In genomic region chr7:29905966-29906681, GRCm38 (mm10) we compare ENCODE assay signal across 7 mouse cellular contexts. TPM values are rescaled to one million over a fixed set of nuclear protein-coding genes. Genes with fewer than 3 reads are reported as not detected.
DNase-seq lines count a peak whose midpoint lies in the region; ATAC-seq and TF ChIP-seq lines count a peak whose summit lies in the region.

Gene Zfp27, minus strand, starts transcription at chr7:29906572.

- no peaks in the 10 kb centered on the region for H3K27me3 ChIP-seq in embryonic facial prominence, embryonic 10.5 days (replicated peaks; ENCODE audit: low read depth, poor library complexity, severe bottlenecking)
- no peaks in the 10 kb centered on the region for H3K27me3 ChIP-seq in intestine, postnatal 0 days (replicated peaks; ENCODE audit: control insufficient read depth, insufficient read depth, low read length)
- no peaks in the 10 kb centered on the region for H3K27me3 ChIP-seq in midbrain, embryonic 12.5 days

- no peaks in the 10 kb centered on the region for H3K9me3 ChIP-seq in embryonic facial prominence, embryonic 10.5 days
- no peaks in the 10 kb centered on the region for H3K9me3 ChIP-seq in intestine, postnatal 0 days (ENCODE audit: control insufficient read depth)
- H3K9me3 ChIP-seq in midbrain, embryonic 12.5 days, result no peaks in the 10 kb centered on the region

- TF ChIP-seq CTCF in intestine, postnatal 0 days (IDR thresholded peaks at IDR 0.05; ENCODE audit: low read depth), result 0 out of 2 replicates have a peak, but pooled peaks have one; percentile 6

- peak; percentile 65 for DNase-seq in adrenal gland, postnatal 14 days
- peak; percentile 92 for DNase-seq in embryonic facial prominence, embryonic 10.5 days (ENCODE audit: low spot score)
- DNase-seq in gonadal fat pad, adult 2 months (ENCODE audit: low read depth), result peak; percentile 71
- peak; percentile 86 for DNase-seq in left cerebral cortex, postnatal 4 days
- DNase-seq in spleen, adult 12 weeks (ENCODE audit: low spot score), result peak; percentile 45

- WGBS in embryonic facial prominence, embryonic 10.5 days, result under 1% methylated on average over 22 of the region's 22 CpGs
- WGBS in intestine, postnatal 0 days, result under 1% methylated on average over 22 of the region's 22 CpGs
- under 1% methylated on average over 22 of the region's 22 CpGs for WGBS in midbrain, embryonic 12.5 days

- peak; percentile 88 for ATAC-seq in intestine, postnatal 0 days
- peak; percentile 76 for ATAC-seq in midbrain, embryonic 12.5 days (ENCODE audit: low FRiP score, low read depth)

- peaks cover 35% of the 10 kb centered on the region for H3K36me3 ChIP-seq in embryonic facial prominence, embryonic 10.5 days (replicated peaks)
- H3K36me3 ChIP-seq in intestine, postnatal 0 days (ENCODE audit: control insufficient read depth, insufficient read depth), result no peaks in the 10 kb centered on the region; the same call in 1 of the 2 replicates
- peaks cover 25% of the 10 kb centered on the region for H3K36me3 ChIP-seq in midbrain, embryonic 12.5 days

- peaks cover 21% of the 10 kb centered on the region for H3K4me1 ChIP-seq in embryonic facial prominence, embryonic 10.5 days
- H3K4me1 ChIP-seq in intestine, postnatal 0 days (replicated peaks; ENCODE audit: control insufficient read depth, insufficient read depth, low read length), result no peaks in the 10 kb centered on the region
- peaks cover 24% of the 10 kb centered on the region for H3K4me1 ChIP-seq in midbrain, embryonic 12.5 days

- intact Hi-C loops in left cerebral cortex, postnatal 4 days (cut with DNase I), result no loop called here

- peak within 1 kb of the TSS; percentile 71 for H3K4me2 ChIP-seq in intestine, postnatal 0 days (replicated peaks; ENCODE audit: low read depth)
- H3K4me2 ChIP-seq in midbrain, embryonic 12.5 days (replicated peaks), result peak within 1 kb of the TSS; percentile 63

- peak within 1 kb of the TSS; percentile 92 for H3K27ac ChIP-seq in embryonic facial prominence, embryonic 10.5 days (replicated peaks)
- peak within 1 kb of the TSS; percentile 87 for H3K27ac ChIP-seq in intestine, postnatal 0 days (ENCODE audit: low read depth, low read length)
- H3K27ac ChIP-seq in midbrain, embryonic 12.5 days (replicated peaks), result peak within 1 kb of the TSS; percentile 98

- peak within 1 kb of the TSS; percentile 68 for H3K4me3 ChIP-seq in embryonic facial prominence, embryonic 10.5 days
- H3K4me3 ChIP-seq in intestine, postnatal 0 days (ENCODE audit: low read depth, low read length), result peak within 1 kb of the TSS; percentile 64
- H3K4me3 ChIP-seq in midbrain, embryonic 12.5 days, result peak within 1 kb of the TSS; percentile 63

- peak within 1 kb of the TSS; percentile 68 for H3K9ac ChIP-seq in intestine, postnatal 0 days (ENCODE audit: low read depth, low read length)
- peak within 1 kb of the TSS; percentile 62 for H3K9ac ChIP-seq in midbrain, embryonic 12.5 days (replicated peaks)

RNA-seq across cellular contexts. Expression of gene Zfp27, which starts in this region (rescaled TPM):
- total RNA-seq in adrenal gland, postnatal 14 days (2021), result 11.9 and 12.2 TPM in 2 replicates
- polyA plus RNA-seq in embryonic facial prominence, embryonic 10.5 days (2016; fragmentation: Nextera tagmentation; extraction: Ambion mirVana), result 9.5 and 10.0 TPM in 2 replicates
- polyA plus RNA-seq in gonadal fat pad, adult 2 months (2012; rRNA removed), result 2.9 and 3.5 TPM in 2 replicates
- 3.2 TPM in 2 replicates for polyA plus RNA-seq in intestine, postnatal 0 days (2015; fragmentation: Nextera tagmentation; extraction: Ambion mirVana)
- 10 to 100 TPM; 19.5 to 22.5 TPM for total RNA-seq in left cerebral cortex, postnatal 4 days (2021)
- 14.3 and 15.1 TPM in 2 replicates for polyA plus RNA-seq in midbrain, embryonic 12.5 days (2016; fragmentation: Nextera tagmentation; extraction: Ambion mirVana)

Comparison
In these comparisons a context has a peak if more than half of its experiments do, and no peak if none do; other contexts are left out.
1. Peak in every context shown above with its lines: DNase-seq, ATAC-seq, H3K4me3 ChIP-seq and H3K27ac ChIP-seq.